Mouse (Mus musculus) cortical plate, adult 2 months (tissue): ENCODE measurements at regions not wholly inside any gene's neighbourhood (a gene's known extent, or its start where the extent isn't known, plus 50 kb on each side); places are given as distances from the start of the nearest gene placed in this dataset.

ENCODE experiments used
- H3K27ac ChIP-seq: fragments of 200-500 bp; 2 replicates; pipeline ENCODE4 v1.5.1; 2012; ENCODE audit warnings: low read length, control low read depth, inconsistent platforms; ENCODE audit not compliant: insufficient read depth
- H3K4me1 ChIP-seq: fragments of 200-500 bp; 2 replicates; pipeline ENCODE4 v1.6.1; 2011; ENCODE audit warnings: low read length; ENCODE audit not compliant: control insufficient read depth, insufficient read depth
- H3K4me3 ChIP-seq: fragments of 200-500 bp; 2 replicates; pipeline ENCODE4 v1.5.1; 2011; ENCODE audit warnings: mild to moderate bottlenecking, low read length, control low read depth; ENCODE audit not compliant: insufficient read depth
- CTCF ChIP-seq: fragments of 200-500 bp; IDR thresholded peaks from 2 replicates; pipeline ENCODE4 v1.5.1; 2011; ENCODE audit warnings: mild to moderate bottlenecking, control low read depth, low read length; ENCODE audit not compliant: insufficient read depth; ENCODE audit errors: extremely low read depth
- POLR2A ChIP-seq: fragments of 200-500 bp; IDR thresholded peaks from 2 replicates; pipeline ENCODE4 v1.6.1; 2011; ENCODE audit warnings: mild to moderate bottlenecking, low read length, control low read depth; ENCODE audit not compliant: insufficient read depth; ENCODE audit errors: extremely low read depth

DNA sequence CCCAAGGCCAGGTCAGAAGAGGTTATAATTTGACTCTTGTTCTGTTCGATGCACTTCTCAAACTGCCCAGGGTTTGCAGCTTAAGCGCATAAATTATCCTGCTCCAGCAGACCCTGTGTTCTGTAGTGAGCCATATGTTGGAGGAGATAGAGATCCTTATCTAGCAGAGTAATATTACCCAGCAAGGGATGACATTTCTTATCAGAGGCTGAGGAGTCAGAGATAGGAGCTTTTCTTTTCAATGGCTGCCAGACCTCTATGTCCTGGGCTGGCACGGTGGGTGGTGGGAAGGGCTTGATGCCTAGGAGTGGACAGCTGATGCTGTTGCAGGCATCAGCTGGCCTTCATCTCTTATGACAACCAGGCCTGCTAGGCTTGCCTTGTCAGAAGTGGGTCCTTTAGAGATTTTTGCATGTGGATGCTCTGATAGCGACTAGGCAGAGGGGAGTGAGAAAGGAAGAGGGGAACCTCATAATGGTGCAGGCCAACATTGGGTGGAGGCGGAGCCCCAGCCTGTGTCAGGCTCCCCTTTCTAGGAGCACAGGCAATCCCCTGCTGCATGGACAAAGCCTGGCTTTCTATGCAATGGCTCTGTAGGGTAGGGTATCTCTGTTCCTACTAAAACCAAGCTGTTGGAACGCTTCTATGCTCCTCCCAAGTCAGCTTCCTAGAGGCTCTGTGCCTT lies 1300.5 kb upstream of the A1bg start:
- no peak overlapping the region for H3K27ac ChIP-seq
- no peak overlapping the region for H3K4me3 ChIP-seq
- TF ChIP-seq CTCF (no peak), POLR2A (no peak)
- H3K4me1 ChIP-seq: no peaks in the 10 kb centered on the region

GRCm38 (mm10) chr15:62222731-62223130 lies 1299.9 kb upstream of the A1bg start:
- Histone ChIP-seq H3K27ac (no peak overlapping the region), H3K4me1 (no peaks in the 10 kb centered on the region), H3K4me3 (no peak overlapping the region)
- TF ChIP-seq CTCF: no peak

- H3K4me3 ChIP-seq: no peak overlapping the region
- TF ChIP-seq POLR2A (no peak), CTCF (no peak)
These were observed 1299.4 kb upstream of the A1bg start for GRCm38 (mm10) chr15:62222201-62222600.

DNA sequence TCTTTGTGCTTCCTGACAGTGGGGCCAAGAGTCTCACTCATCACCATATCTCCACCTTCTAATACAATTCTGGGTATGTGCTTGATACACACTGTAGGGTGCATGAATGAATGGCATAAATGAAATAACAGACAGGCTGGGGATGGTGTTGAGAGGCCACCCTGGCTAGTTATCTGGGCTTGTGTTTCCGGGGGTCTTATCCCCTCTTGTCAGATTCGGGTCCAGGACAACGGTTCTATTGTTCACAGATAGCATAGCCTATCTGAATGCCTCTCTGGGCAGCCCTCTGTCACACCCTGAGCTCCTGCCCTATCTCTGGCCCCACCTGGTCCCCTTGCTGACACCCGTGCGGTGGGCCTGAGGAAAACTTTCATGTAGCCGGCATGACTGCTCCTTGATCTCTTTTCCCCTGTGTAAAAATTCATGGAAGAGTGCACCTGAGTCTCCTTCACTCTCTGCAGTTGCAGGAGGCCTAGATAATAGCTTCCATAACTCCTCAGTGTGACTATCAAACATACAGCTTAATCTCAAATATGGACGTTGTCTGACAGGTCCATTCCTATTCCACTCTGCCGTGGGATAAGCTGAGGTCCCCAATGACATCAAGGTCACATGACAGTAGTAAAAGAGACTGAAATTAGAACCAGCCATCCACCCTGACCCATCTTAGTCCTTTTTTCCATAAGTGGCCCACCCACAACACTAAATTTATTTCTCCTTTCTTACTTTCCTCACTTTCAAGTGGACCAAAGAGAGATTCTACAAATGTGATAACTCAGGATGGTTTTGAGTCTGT lies 1298.4 kb upstream of the A1bg start:
- TF ChIP-seq POLR2A (no peak), CTCF (no peak)
- H3K27ac ChIP-seq: no peak overlapping the region
- H3K4me3 ChIP-seq: no peak overlapping the region
- no peaks in the 10 kb centered on the region for H3K4me1 ChIP-seq

More at GRCm38 (mm10) chr15:62222201-62222600, 1299.4 kb upstream of the A1bg start:
- Histone ChIP-seq H3K27ac (no peak overlapping the region), H3K4me1 (no peaks in the 10 kb centered on the region)

DNA sequence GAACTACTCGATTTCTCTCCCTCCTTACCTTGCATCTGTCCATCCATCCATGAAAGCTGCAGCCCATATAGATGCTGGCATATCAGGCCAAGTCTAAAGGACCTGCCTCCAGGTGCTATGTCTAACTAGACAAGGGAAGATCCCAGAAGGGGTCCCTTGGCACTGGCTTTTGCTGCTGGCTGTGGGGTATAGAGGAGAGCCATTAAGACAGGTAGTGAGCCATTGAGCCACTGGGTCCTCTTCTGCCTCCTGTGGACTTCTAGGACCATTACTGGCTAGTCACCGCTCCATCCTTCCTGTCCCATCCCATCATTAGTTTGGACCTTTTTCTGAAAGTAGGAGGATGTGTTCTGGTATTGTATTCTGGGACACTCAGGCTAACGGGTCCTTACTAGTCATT lies 1297.8 kb upstream of the A1bg start:
- no peak overlapping the region for H3K4me3 ChIP-seq
- no peak for TF ChIP-seq POLR2A
- no peak for TF ChIP-seq CTCF
- no peak overlapping the region for H3K27ac ChIP-seq
- no peaks in the 10 kb centered on the region for H3K4me1 ChIP-seq

DNA sequence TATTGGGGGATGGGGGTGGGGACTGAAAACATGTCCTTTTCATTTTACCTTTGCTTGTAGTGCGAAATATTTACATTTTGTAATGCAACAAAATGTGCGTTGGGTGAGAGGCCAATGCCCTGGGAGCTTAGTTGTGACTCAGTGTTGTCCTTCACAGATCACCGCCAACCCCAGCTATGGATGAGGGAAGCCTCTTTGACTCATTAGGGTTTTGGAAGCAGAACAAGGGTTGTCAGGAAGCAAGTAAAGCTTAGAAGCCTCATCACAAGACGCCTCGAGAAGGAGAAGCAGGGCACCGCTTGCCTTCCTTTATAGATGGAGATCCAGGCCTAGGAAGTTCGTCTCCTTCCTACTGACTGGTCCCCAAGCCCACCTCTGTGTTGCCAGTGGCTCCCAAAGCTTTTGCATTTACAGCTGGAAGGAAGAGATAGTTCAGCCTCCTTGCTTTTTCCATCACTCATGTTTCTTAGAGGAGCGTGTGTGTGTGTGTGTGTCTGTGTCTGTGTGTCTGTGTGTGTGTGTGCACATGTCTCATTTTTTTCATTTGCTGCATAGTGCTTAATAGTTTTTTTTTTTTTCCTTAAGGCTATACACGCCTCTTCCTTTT lies 1297.2 kb upstream of the A1bg start:
- TF ChIP-seq POLR2A (no peak), CTCF (no peak)
- H3K4me1 ChIP-seq: no peaks in the 10 kb centered on the region
- H3K4me3 ChIP-seq: no peak overlapping the region
- no peak overlapping the region for H3K27ac ChIP-seq

DNA sequence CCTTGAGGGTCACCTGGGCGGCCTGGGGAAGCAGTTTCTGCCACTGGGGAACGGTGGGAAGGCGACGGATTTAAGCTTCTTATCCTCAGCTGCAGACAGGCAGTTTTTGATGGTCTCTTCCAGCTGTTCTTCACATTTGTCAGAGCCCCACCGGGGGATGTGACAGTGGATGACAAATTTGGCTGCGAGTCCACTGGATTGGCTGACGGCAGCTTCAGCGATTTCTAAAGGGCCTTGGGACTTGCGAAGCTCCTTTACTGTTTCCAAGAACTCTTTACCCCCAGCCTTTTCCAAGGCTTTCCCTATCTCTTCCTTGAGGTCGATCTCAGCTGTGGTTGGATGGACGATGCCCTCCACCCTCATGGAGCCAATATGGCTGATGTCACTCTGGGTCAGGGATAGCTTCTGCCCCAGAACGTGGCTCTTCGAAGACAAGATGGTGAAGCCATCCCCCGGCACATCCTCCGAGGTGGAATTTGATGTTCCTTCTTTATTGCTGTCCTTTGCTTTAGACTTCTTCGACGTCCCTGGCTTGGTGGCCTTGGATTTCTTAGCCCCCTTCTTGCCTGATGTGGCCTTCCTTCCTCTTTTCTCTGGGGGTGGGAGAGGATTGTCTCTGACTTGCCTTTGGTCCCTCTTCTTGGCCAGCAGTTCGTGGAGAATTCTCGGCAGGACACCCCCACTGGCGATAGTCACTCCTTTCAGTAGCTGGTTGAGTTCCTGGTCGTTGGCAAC lies 1295.7 kb upstream of the A1bg start:
- no peak overlapping the region for H3K4me3 ChIP-seq
- TF ChIP-seq POLR2A: no peak
- no peak for TF ChIP-seq CTCF
- H3K27ac ChIP-seq: no peak overlapping the region
- no peaks in the 10 kb centered on the region for H3K4me1 ChIP-seq

DNA sequence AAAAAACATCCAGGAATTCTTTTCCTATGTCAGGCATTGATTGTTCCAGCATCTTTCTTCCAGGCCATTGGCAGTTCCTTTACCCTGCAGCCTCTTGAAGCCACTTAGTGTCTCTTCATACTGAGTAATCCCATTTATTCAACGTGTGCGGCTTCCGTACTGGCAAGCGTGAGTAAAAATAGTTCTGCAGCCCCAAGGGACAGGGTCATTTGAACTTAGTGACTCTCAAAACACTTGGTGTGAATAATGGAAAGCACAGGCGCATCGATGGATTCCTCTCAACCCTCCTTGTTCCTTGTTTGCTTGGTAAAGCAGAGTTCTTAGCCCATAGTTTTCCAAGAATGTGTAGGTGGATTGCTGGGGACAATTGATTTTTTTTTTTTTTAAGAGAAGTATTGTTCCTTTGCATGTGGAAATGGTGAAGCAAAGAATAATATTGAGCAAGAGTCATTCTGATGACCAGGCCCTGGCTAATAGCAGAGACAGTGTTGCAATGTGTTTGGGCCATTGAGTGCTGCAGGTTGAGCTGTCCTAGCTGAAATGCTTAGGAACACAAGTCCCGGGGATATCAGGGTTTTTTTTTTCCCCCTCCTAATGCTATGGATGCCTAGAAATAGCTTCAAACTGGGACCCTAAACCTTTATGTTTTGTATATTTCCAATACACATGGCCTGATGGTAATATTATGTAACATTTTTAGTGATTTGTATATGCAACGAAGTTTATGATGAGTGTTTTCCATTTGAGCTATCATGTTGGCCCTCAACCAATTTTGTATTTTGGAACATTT lies 1294.1 kb upstream of the A1bg start:
- no peak for TF ChIP-seq POLR2A
- no peak for TF ChIP-seq CTCF
- H3K4me3 ChIP-seq: no peak overlapping the region
- H3K27ac ChIP-seq: no peak overlapping the region
- no peaks in the 10 kb centered on the region for H3K4me1 ChIP-seq

GRCm38 (mm10) chr15:62215616-62216398 lies 1293.0 kb upstream of the A1bg start:
- no peak overlapping the region for H3K27ac ChIP-seq
- no peak overlapping the region for H3K4me3 ChIP-seq
- TF ChIP-seq POLR2A (no peak), CTCF (no peak)
- no peaks in the 10 kb centered on the region for H3K4me1 ChIP-seq
